Mouse (Mus musculus): Measurements from ENCODE around the gene Hoxd10. TPM values are rescaled to one million over a fixed set of nuclear protein-coding genes. Genes with fewer than 3 reads are reported as not detected.

Gene Hoxd10
- polyA plus RNA-seq (2015; fragmentation: Nextera tagmentation; extraction: Ambion mirVana): not detected in 2 replicates

DNA sequence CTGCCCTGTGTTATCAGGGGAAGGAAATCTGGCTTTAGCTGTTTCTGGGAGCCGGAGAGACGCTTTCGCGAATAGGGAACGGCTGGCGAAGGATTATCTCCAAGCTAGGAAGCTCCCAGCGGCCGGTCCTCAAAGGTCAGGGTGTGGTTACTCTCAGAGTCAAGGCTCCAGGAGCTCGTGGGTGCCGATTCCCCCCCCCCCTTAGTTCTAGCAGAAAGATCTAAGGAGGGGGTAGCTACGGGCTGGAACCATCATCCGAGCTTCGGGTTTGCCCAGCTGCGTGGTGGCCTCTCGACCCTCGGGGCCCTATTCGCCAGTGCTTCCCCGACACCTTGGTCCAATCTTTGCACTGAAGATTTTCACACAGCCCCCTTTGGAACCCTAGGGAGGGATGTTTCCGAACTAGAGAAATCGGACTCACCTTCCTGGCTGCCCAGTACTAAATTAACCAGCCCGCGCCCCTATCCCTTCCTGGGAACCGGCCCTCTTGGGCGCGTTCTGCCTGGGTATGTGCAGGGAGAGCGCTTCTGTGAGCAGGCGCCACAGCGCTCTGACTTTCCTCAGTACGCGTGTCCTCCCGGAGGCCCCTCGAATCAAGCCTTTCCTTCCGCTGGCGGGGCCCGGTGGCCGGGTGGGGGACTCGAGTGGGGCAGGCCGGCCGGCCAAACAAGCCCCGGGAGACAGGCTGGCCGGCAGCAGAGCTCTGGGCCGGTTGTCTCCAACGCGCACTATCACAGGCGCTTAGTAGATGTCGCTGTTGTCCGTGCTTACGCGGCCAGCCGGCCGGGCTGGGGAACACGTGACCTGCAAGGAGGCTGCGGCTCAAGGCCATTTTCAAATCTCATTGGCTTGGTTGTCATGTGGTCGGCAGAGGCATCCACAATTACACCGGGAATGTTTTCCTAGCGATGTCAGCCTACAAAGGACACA lies at the start of gene Hoxd10:
Gene Hoxd10, plus strand, starts transcription at position 903 of the 930 bp plus-strand sequence.
- under 1% methylated on average over 56 of the region's 56 CpGs for WGBS
- H3K27me3 ChIP-seq: peaks cover 95% of the 10 kb centered on the region
- no peaks in the 10 kb centered on the region for H3K36me3 ChIP-seq
- H3K9ac ChIP-seq: no peak within 1 kb of the TSS
- no peak within 1 kb of the TSS for H3K4me2 ChIP-seq
- H3K9me3 ChIP-seq: no peaks in the 10 kb centered on the region
- no peak within 1 kb of the TSS for H3K4me3 ChIP-seq
- H3K27ac ChIP-seq: no peak within 1 kb of the TSS
- H3K4me1 ChIP-seq (replicated peaks): peaks cover 6% of the 10 kb centered on the region; the same call in 1 of the 2 replicates
- ATAC-seq (ENCODE audit: low FRiP score): 0 out of 2 replicates have a peak, but pooled peaks have one; percentile 46

GRCm38 (mm10) chr2:74642431-74642830 lies 49.3 kb upstream of the Hoxd10 start:
- 68% methylated on average over 5 of the region's 5 CpGs for WGBS
- peaks cover 67% of the 10 kb centered on the region for H3K27me3 ChIP-seq
- no peaks in the 10 kb centered on the region for H3K4me1 ChIP-seq (replicated peaks)
- ATAC-seq (ENCODE audit: low FRiP score): no peak
- no peak overlapping the region for H3K9ac ChIP-seq
- no peak overlapping the region for H3K27ac ChIP-seq
- H3K4me2 ChIP-seq: no peak overlapping the region
- no peaks in the 10 kb centered on the region for H3K9me3 ChIP-seq
- no peak overlapping the region for H3K4me3 ChIP-seq
- no peaks in the 10 kb centered on the region for H3K36me3 ChIP-seq

GRCm38 (mm10) chr2:74645631-74646030 lies 46.1 kb upstream of the Hoxd10 start:
- H3K36me3 ChIP-seq: no peaks in the 10 kb centered on the region
- no peaks in the 10 kb centered on the region for H3K9me3 ChIP-seq
- H3K4me1 ChIP-seq (replicated peaks): 0 out of 2 replicates have a peak, but pooled peaks cover 4% of the 10 kb centered on the region
- H3K27ac ChIP-seq: no peak overlapping the region
- H3K4me2 ChIP-seq: no peak overlapping the region
- peaks cover 87% of the 10 kb centered on the region for H3K27me3 ChIP-seq
- ATAC-seq (ENCODE audit: low FRiP score): no peak
- H3K4me3 ChIP-seq: no peak overlapping the region
- WGBS: 87% methylated on average over 3 of the region's 3 CpGs
- H3K9ac ChIP-seq: no peak overlapping the region

DNA sequence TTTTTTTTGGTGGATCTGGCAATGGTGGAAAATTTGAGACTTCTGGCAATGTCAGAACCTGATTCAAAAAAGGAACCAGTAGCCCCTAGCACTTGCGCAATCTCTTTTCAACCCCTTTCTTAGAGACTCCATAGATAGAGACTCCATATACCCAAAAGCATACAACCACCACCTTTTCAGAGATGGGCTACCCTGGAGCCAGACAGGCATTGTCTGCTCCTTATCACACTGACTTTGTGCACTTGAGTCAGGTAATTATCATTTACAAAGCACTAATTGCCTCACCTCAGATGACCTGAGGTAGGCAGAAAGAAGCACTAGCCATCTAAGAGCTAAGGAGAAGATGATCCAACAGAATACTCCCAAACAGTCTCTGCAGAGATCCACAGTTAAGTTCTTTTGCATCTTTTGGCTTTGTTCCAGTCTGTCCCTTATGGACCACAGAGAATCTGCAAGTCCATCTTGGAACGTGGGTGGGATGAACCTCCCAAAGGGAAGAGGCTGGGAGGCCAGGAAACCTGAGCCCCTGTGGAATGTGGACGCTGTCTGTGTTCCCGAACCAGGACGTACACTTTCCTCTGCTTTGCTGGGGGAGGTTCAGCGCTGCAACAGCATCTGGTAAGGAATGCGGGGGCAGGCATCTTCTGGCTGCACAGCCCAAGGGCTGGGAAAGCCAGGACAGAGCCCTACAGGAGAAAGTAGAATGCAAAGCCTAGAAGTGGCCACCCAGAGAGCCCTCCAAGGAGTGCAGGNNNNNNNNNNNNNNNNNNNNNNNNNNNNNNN lies 44.5 kb upstream of the Hoxd10 start:
- no peak overlapping the region for H3K27ac ChIP-seq
- WGBS: 19% methylated on average over 7 of the region's 7 CpGs
- 0 out of 2 replicates have a peak, but pooled peaks cover 4% of the 10 kb centered on the region for H3K4me1 ChIP-seq (replicated peaks)
- no peak overlapping the region for H3K4me2 ChIP-seq
- H3K9ac ChIP-seq: no peak overlapping the region
- peaks cover 95% of the 10 kb centered on the region for H3K27me3 ChIP-seq
- ATAC-seq (ENCODE audit: low FRiP score): no peak
- H3K4me3 ChIP-seq: no peak overlapping the region
- H3K9me3 ChIP-seq: no peaks in the 10 kb centered on the region
- no peaks in the 10 kb centered on the region for H3K36me3 ChIP-seq

DNA sequence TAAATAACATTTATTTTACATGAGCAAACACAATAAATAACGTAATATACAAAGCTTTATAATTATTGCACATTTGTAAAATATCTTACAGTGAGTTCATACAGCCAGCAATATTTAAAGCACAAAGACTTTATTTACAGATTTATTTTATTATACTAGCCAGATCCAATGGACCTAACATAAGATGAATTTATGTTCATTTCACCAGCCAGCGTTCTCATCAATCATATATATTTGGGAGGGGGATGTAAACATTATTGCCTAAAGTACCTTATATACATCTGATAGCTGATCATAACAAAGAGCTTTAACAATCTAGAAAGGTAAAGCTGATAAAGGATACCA lies 38.8 kb upstream of the Hoxd10 start:
- peaks cover 87% of the 10 kb centered on the region for H3K27me3 ChIP-seq
- H3K4me2 ChIP-seq: no peak overlapping the region
- ATAC-seq (ENCODE audit: low FRiP score): no peak
- H3K4me1 ChIP-seq (replicated peaks): peaks cover 15% of the 10 kb centered on the region
- no peaks in the 10 kb centered on the region for H3K36me3 ChIP-seq
- H3K4me3 ChIP-seq: no peak overlapping the region
- H3K27ac ChIP-seq: no peak overlapping the region
- no peaks in the 10 kb centered on the region for H3K9me3 ChIP-seq
- H3K9ac ChIP-seq: no peak overlapping the region
- WGBS: 43% methylated on average over 2 of the region's 2 CpGs

GRCm38 (mm10) chr2:74653781-74654535 lies 37.8 kb upstream of the Hoxd10 start:
- peak overlapping the region; percentile 55; the same call in 1 of the 2 replicates for H3K4me2 ChIP-seq
- no peaks in the 10 kb centered on the region for H3K9me3 ChIP-seq
- H3K36me3 ChIP-seq: no peaks in the 10 kb centered on the region
- H3K27me3 ChIP-seq: peaks cover 86% of the 10 kb centered on the region
- no peak overlapping the region for H3K9ac ChIP-seq
- H3K4me1 ChIP-seq (replicated peaks): peaks cover 18% of the 10 kb centered on the region
- WGBS: 13% methylated on average over 17 of the region's 17 CpGs
- H3K27ac ChIP-seq: 0 out of 2 replicates have a peak overlapping the region, but pooled peaks have one; percentile 75
- 0 out of 2 replicates have a peak overlapping the region, but pooled peaks have one; percentile 1 for H3K4me3 ChIP-seq
- ATAC-seq (ENCODE audit: low FRiP score): no peak

DNA sequence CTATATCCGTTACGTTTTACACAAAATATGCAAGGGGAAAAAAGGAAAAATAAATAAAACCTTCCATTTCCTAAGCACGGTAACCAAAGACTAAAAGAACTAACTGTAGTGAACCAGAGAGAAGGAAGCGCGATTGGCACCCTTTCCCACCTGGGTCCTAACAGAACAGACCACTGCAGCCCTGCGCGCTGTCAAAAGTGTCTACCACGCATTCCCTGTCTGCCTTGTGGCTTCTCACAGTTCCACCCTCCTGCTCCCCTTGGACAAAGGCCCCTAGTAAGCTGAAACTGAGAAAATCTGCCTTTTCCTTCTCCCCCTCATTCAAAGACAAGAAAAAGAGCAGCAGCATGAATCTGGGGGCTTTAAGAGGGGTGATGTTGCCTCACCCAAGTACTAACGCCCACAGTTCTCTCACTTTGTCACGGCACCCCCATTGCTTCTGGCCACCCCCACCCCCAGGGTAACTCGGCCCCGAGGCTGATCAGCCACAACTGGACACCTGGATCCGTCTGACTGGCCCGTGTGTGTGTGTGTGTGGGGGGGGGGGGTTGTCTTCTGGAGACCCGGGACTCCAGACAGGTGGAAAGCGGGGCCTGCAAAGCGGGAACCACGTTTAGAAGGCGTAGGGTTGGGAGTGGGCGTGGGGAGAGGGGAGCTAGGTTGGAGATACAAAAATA lies 36.8 kb upstream of the Hoxd10 start:
- Histone ChIP-seq H3K27me3 (peaks cover 86% of the 10 kb centered on the region), H3K4me3 (peak overlapping the region; percentile 36), H3K27ac (peak overlapping the region; percentile 75), H3K9me3 (no peaks in the 10 kb centered on the region), H3K9ac (peak overlapping the region; percentile 65), H3K4me2 (peak overlapping the region; percentile 55), H3K4me1 (replicated peaks) (peaks cover 15% of the 10 kb centered on the region), H3K36me3 (no peaks in the 10 kb centered on the region)
- WGBS: 7% methylated on average over 18 of the region's 20 CpGs
- ATAC-seq (ENCODE audit: low FRiP score): no peak

- H3K4me2 ChIP-seq: peak overlapping the region; percentile 55
- H3K4me3 ChIP-seq: peak overlapping the region; percentile 36
- ATAC-seq (ENCODE audit: low FRiP score): no peak
- H3K27ac ChIP-seq: peak overlapping the region; percentile 75
- H3K27me3 ChIP-seq: peaks cover 86% of the 10 kb centered on the region
- H3K9me3 ChIP-seq: no peaks in the 10 kb centered on the region
- H3K36me3 ChIP-seq: no peaks in the 10 kb centered on the region
- WGBS: 2% methylated on average over 32 of the region's 47 CpGs
- H3K4me1 ChIP-seq (replicated peaks): peaks cover 15% of the 10 kb centered on the region
- peak overlapping the region; percentile 65 for H3K9ac ChIP-seq
These were observed 36.3 kb upstream of the Hoxd10 start for GRCm38 (mm10) chr2:74655420-74655781.

DNA sequence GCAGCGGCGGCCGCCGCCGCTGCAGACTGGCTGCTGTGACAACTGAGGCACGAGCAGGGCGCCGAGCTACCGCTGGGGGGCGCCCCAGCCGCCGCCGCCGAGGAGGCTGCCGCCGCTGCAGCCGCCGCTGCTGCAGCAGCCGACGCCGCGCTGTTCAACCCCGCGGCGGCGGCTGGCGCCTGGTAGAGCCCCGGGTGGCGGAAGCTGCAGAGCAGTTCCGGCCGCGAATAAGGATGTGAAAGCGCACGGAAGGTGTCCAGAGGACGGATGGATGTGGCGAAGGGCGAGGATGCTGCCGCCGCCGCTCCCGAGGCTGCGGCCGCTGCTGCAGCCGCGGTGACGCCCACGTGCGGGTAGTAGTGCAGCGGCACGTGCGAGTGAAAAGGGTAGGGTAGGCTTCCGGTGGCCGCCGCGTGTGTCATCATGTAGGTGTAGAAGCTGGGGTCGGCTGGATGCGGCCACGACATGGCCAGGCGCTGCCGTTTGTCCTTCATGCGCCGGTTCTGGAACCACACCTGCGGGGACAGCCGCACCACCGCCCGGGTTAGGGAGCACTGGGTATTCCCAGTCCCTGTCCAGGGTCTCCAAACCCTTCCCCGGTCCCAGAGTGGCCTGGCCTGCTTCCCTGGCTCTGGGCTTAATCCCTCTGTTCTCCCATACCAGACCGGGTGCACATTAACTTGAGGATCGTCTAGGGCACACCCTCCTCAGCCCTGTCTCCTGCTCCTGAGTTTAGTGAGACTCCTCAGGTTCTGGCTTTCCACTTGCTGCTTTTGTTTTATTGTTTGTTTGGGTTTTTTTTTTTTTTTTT lies 35.7 kb upstream of the Hoxd10 start:
- ATAC-seq (ENCODE audit: low FRiP score): no peak
- H3K4me2 ChIP-seq: peak overlapping the region; percentile 55
- peak overlapping the region; percentile 75 for H3K27ac ChIP-seq
- H3K27me3 ChIP-seq: peaks cover 86% of the 10 kb centered on the region
- no peaks in the 10 kb centered on the region for H3K9me3 ChIP-seq
- peak overlapping the region; percentile 65 for H3K9ac ChIP-seq
- peaks cover 15% of the 10 kb centered on the region for H3K4me1 ChIP-seq (replicated peaks)
- peak overlapping the region; percentile 36 for H3K4me3 ChIP-seq
- H3K36me3 ChIP-seq: no peaks in the 10 kb centered on the region
- WGBS: under 1% methylated on average over 63 of the region's 69 CpGs

DNA sequence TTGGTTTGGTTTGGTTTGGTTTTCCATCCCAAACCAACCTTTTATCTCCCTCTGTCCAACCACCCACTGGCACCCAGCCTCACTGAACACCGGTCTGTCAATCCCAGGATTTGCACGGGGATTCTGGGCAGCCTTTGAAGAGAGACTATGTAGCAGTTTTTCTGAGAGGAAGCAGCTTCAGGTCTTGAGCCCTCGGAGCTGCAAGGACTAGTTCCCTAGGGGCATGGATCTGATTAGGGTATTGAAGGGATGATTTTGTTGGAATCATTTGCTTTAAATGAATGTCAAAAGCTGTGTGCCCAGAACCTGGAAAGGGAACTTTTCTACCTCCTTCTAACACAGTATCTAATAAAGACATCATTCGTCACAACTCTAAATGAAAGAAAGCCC lies 35.1 kb upstream of the Hoxd10 start:
- no peak for ATAC-seq (ENCODE audit: low FRiP score)

More for the DNA sequence above, 35.1 kb upstream of the Hoxd10 start:
- Histone ChIP-seq H3K9ac (0 out of 2 replicates have a peak overlapping the region, but pooled peaks have one; percentile 29), H3K4me2 (peak overlapping the region; percentile 29; the same call in 1 of the 2 replicates), H3K27ac (peak overlapping the region; percentile 15; the same call in 1 of the 2 replicates), H3K27me3 (peaks cover 88% of the 10 kb centered on the region), H3K4me1 (replicated peaks) (peaks cover 17% of the 10 kb centered on the region), H3K36me3 (no peaks in the 10 kb centered on the region), H3K9me3 (no peaks in the 10 kb centered on the region), H3K4me3 (peak overlapping the region; percentile 36)
- 0% methylated on average over 4 of the region's 4 CpGs for WGBS

Measured in hindbrain, embryonic 13.5 days (tissue).